14 mouse cellular contexts compared by ENCODE assay signal in the genomic region with DNA sequence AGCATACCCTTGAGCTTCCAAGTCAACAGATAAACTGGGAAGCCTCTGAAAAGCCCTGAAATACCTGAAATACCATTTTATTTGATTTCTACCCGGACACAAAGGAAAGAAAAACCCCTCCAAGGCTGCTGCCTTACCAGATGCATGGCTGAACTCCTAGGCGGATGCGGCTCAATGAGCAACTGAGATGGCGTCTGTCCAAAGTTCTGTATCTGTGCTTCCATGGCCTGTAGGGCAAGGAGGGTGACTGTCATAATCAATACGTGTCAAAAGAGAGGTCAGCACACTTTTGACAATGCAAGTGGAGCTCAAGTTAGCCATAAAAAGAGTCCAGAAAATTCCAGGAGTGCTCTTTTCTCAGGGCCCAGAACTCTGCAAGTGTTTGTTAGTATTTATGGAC.
DNase-seq lines count a peak whose midpoint lies in the region; ATAC-seq lines count a peak whose summit lies in the region.
"Had no signal": no experiment of that assay in that cellular context is flagged by ENCODE, and none has a peak within 500 bp of the region (broad histone marks: within the 10 kb centered on the region; RNA-seq: fewer than 3 reads in every experiment).

No protein-coding gene starts in this region.

- intact Hi-C loops in left cerebral cortex, postnatal 4 days (cut with DNase I): no loop called here
- intact Hi-C loops in left cerebral cortex, postnatal 10 days (cut with DNase I): no loop called here

- DNase-seq in hindbrain, embryonic 10.5 days (ENCODE audit: low spot score): no peak
- peak; percentile 63 for DNase-seq in left cerebral cortex, postnatal 4 days
- no peak for DNase-seq in left cerebral cortex, postnatal 10 days (ENCODE audit: extremely low spot score in 1 of 2, low spot score in 2 of 2)
- DNase-seq in layer of hippocampus, adult 9-11 months: no peak
- DNase-seq in heart, adult 18-20 months: no peak
- DNase-seq: layer of hippocampus, postnatal 36 days; lung, postnatal 36 days; right cerebral cortex, postnatal 4 days; thymus, postnatal 4 days had no signal

- H3K27ac ChIP-seq in hindbrain, embryonic 13.5 days: peak overlapping the region; percentile 27
- H3K27ac ChIP-seq in hindbrain, embryonic 10.5 days: no peak overlapping the region
- H3K27ac ChIP-seq in limb, embryonic 13.5 days: no peak overlapping the region
- H3K27ac ChIP-seq: midbrain, embryonic 12.5 days; neural tube, embryonic 12.5 days had no signal

- H3K9ac ChIP-seq in hindbrain, embryonic 13.5 days: no peak overlapping the region
- H3K9ac ChIP-seq in limb, embryonic 13.5 days: peak overlapping the region; percentile 6; the same call in 1 of the 2 replicates
- H3K9ac ChIP-seq: midbrain, embryonic 12.5 days; neural tube, embryonic 12.5 days had no signal

- no peak overlapping the region for H3K4me3 ChIP-seq in hindbrain, embryonic 13.5 days
- H3K4me3 ChIP-seq in hindbrain, embryonic 10.5 days: no peak overlapping the region
- no peak overlapping the region for H3K4me3 ChIP-seq in limb, embryonic 13.5 days
- H3K4me3 ChIP-seq: midbrain, embryonic 12.5 days; neural tube, embryonic 12.5 days had no signal

- no peaks in the 10 kb centered on the region for H3K27me3 ChIP-seq in hindbrain, embryonic 13.5 days
- no peaks in the 10 kb centered on the region for H3K27me3 ChIP-seq in hindbrain, embryonic 10.5 days (ENCODE audit: insufficient read depth, poor library complexity, severe bottlenecking)
- H3K27me3 ChIP-seq in limb, embryonic 13.5 days: peaks cover 4% of the 10 kb centered on the region; the same call in 1 of the 2 replicates
- H3K27me3 ChIP-seq: midbrain, embryonic 12.5 days; neural tube, embryonic 12.5 days had no signal

- H3K9me3 ChIP-seq in hindbrain, embryonic 13.5 days: no peaks in the 10 kb centered on the region
- H3K9me3 ChIP-seq in hindbrain, embryonic 10.5 days: no peaks in the 10 kb centered on the region
- no peaks in the 10 kb centered on the region for H3K9me3 ChIP-seq in limb, embryonic 13.5 days
- H3K9me3 ChIP-seq: midbrain, embryonic 12.5 days; neural tube, embryonic 12.5 days had no signal

- no peak for ATAC-seq in hindbrain, embryonic 13.5 days (ENCODE audit: low FRiP score)
- no peak for ATAC-seq in limb, embryonic 13.5 days (ENCODE audit: low FRiP score, low read depth)
- ATAC-seq: forebrain, embryonic 14.5 days had no signal

- WGBS in hindbrain, embryonic 13.5 days: 66% methylated on average over 5 of the region's 5 CpGs
- WGBS in hindbrain, embryonic 10.5 days: 69% methylated on average over 5 of the region's 5 CpGs
- 65% methylated on average over 5 of the region's 5 CpGs for WGBS in limb, embryonic 13.5 days

- H3K36me3 ChIP-seq in hindbrain, embryonic 13.5 days: peaks cover 35% of the 10 kb centered on the region
- H3K36me3 ChIP-seq in hindbrain, embryonic 10.5 days: peaks cover 9% of the 10 kb centered on the region; the same call in 1 of the 2 replicates
- H3K36me3 ChIP-seq in limb, embryonic 13.5 days: peaks cover 7% of the 10 kb centered on the region; the same call in 1 of the 2 replicates

- H3K4me2 ChIP-seq in hindbrain, embryonic 13.5 days: no peak overlapping the region
- no peak overlapping the region for H3K4me2 ChIP-seq in limb, embryonic 13.5 days (replicated peaks)
- H3K4me2 ChIP-seq: midbrain, embryonic 12.5 days; neural tube, embryonic 12.5 days had no signal

- peaks cover 14% of the 10 kb centered on the region for H3K4me1 ChIP-seq in hindbrain, embryonic 13.5 days (replicated peaks)
- H3K4me1 ChIP-seq in hindbrain, embryonic 10.5 days (replicated peaks): peaks cover 15% of the 10 kb centered on the region
- H3K4me1 ChIP-seq in limb, embryonic 13.5 days: peaks cover 46% of the 10 kb centered on the region
